Mouse (Mus musculus) forebrain, embryonic 11.5 days (tissue): ENCODE results near the gene Sys1. TPM values are rescaled to one million over a fixed set of nuclear protein-coding genes. Genes with fewer than 3 reads are reported as not detected.

ENCODE experiments used
- ATAC-seq: fragments of 200-750 bp; cut with Nextera tagmentation; replicated peaks from 2 replicates; pipeline ENCODE4 v1.8.0; 2017; ENCODE audit warnings: moderate TSS enrichment; ENCODE audit not compliant: low FRiP score
- DNase-seq: peaks from one replicate; pipeline ENCODE4 v3.0.0-alpha.2; 2017; ENCODE audit warnings: low spot score
- H3K27ac ChIP-seq: fragments of 300-500 bp; sonication (generic); 2 replicates; pipeline ENCODE4 v1.5.1; 2014; ENCODE audit warnings: low read depth, low read length
- H3K27me3 ChIP-seq: fragments of 300-500 bp; sonication (generic); 2 replicates; pipeline ENCODE4 v1.6.1; 2014; ENCODE audit warnings: mild to moderate bottlenecking, low read length, mixed read lengths; ENCODE audit not compliant: control insufficient read depth, insufficient read depth
- H3K36me3 ChIP-seq: fragments of 300-500 bp; sonication (generic); 2 replicates; pipeline ENCODE4 v1.6.1; 2014; ENCODE audit warnings: mild to moderate bottlenecking, low read length, moderate library complexity, mixed read lengths; ENCODE audit not compliant: control insufficient read depth, insufficient read depth
- H3K4me1 ChIP-seq: fragments of 300-500 bp; sonication (generic); replicated peaks from 2 replicates; pipeline ENCODE4 v1.6.1; 2014; ENCODE audit warnings: low read length, mixed read lengths; ENCODE audit not compliant: control insufficient read depth, insufficient read depth
- H3K4me2 ChIP-seq: fragments of 300-500 bp; sonication (generic); 2 replicates; pipeline ENCODE4 v1.6.1; 2014; ENCODE audit warnings: low read depth, mild to moderate bottlenecking, low read length, moderate library complexity, mixed read lengths; ENCODE audit not compliant: severe bottlenecking
- H3K4me3 ChIP-seq: fragments of 300-500 bp; sonication (generic); 2 replicates; pipeline ENCODE4 v1.5.1; 2014; ENCODE audit warnings: low read depth, low read length
- H3K9ac ChIP-seq: fragments of 300-500 bp; sonication (generic); 2 replicates; pipeline ENCODE4 v1.6.1; 2014; ENCODE audit warnings: low read length
- H3K9me3 ChIP-seq: fragments of 300-500 bp; sonication (generic); 2 replicates; pipeline ENCODE4 v1.6.1; 2016; ENCODE audit warnings: low read length, mixed read lengths; ENCODE audit not compliant: control insufficient read depth
- WGBS: fragments of 180-500 bp; shearing (Covaris S2); extraction: QIAGEN DNeasy Blood & Tissue Kit; methylation state at CpG from one replicate; pipeline ENCODE4 v1.1.7; 2014; 5-methylcytosine and 5-hydroxymethylcytosine counted together
- polyA plus RNA-seq: library from polyadenylated mRNA; unstranded; fragments of >200 nt; fragmentation: Nextera tagmentation; extraction: Ambion mirVana; gene quantifications from 2 replicates; pipeline ENCODE4 v1.2.1, GENCODE M21; 2014

The Sys1 gene
- polyA plus RNA-seq, 1 experiment from 2014 or later = 63.4 TPM

GRCm38 (mm10) chr2:164452000-164452676 is 4.6 kb upstream of the Sys1 start:
- H3K27ac ChIP-seq = no peak overlapping the region
- WGBS = 52% methylated on average over 12 of the region's 13 CpGs
- H3K27me3 ChIP-seq = no peaks in the 10 kb centered on the region
- H3K9me3 ChIP-seq = no peaks in the 10 kb centered on the region
- H3K4me3 ChIP-seq = no peak overlapping the region
- H3K4me1 ChIP-seq = no peaks in the 10 kb centered on the region; the same call in 1 of the 2 replicates
- no peaks in the 10 kb centered on the region for H3K36me3 ChIP-seq
- no peak overlapping the region for H3K9ac ChIP-seq
- H3K4me2 ChIP-seq = no peak overlapping the region
- DNase-seq = no peak
- ATAC-seq = no peak

GRCm38 (mm10) chr2:164453047-164453757 is 3.6 kb upstream of the Sys1 start:
- no peak overlapping the region for H3K27ac ChIP-seq
- H3K4me1 ChIP-seq = no peaks in the 10 kb centered on the region; the same call in 1 of the 2 replicates
- H3K27me3 ChIP-seq = no peaks in the 10 kb centered on the region
- H3K36me3 ChIP-seq = no peaks in the 10 kb centered on the region
- ATAC-seq = no peak
- no peaks in the 10 kb centered on the region for H3K9me3 ChIP-seq
- no peak overlapping the region for H3K4me2 ChIP-seq
- no peak overlapping the region for H3K9ac ChIP-seq
- 87% methylated on average over 14 of the region's 14 CpGs for WGBS
- no peak for DNase-seq
- H3K4me3 ChIP-seq = no peak overlapping the region

GRCm38 (mm10) chr2:164453887-164454500 is 2.8 kb upstream of the Sys1 start:
- Histone ChIP-seq H3K27me3 (no peaks in the 10 kb centered on the region), H3K36me3 (no peaks in the 10 kb centered on the region), H3K4me3 (no peak overlapping the region), H3K27ac (no peak overlapping the region), H3K4me1 (no peaks in the 10 kb centered on the region; the same call in 1 of the 2 replicates), H3K9me3 (no peaks in the 10 kb centered on the region), H3K9ac (no peak overlapping the region), H3K4me2 (no peak overlapping the region)
- ATAC-seq (no peak), DNase-seq (no peak)
- WGBS = 73% methylated on average over 7 of the region's 7 CpGs

GRCm38 (mm10) chr2:164454846-164455245 is 1.9 kb upstream of the Sys1 start:
- WGBS = 85% methylated on average over 10 of the region's 10 CpGs
- no peak overlapping the region for H3K27ac ChIP-seq

GRCm38 (mm10) chr2:164455421-164456190 is 1.2 kb upstream of the Sys1 start:
- Histone ChIP-seq H3K27ac (no peak overlapping the region), H3K9ac (no peak overlapping the region), H3K36me3 (no peaks in the 10 kb centered on the region), H3K4me1 (no peaks in the 10 kb centered on the region; the same call in 1 of the 2 replicates), H3K27me3 (no peaks in the 10 kb centered on the region), H3K4me2 (no peak overlapping the region), H3K4me3 (no peak overlapping the region), H3K9me3 (no peaks in the 10 kb centered on the region)
- 79% methylated on average over 6 of the region's 6 CpGs for WGBS
- no peak for ATAC-seq
- no peak for DNase-seq

More at GRCm38 (mm10) chr2:164454846-164455245, 1.9 kb upstream of the Sys1 start:
- H3K4me3 ChIP-seq = no peak overlapping the region
- no peaks in the 10 kb centered on the region for H3K27me3 ChIP-seq
- no peak overlapping the region for H3K4me2 ChIP-seq
- ATAC-seq (no peak), DNase-seq (no peak)
- no peaks in the 10 kb centered on the region for H3K36me3 ChIP-seq
- no peaks in the 10 kb centered on the region; the same call in 1 of the 2 replicates for H3K4me1 ChIP-seq
- no peaks in the 10 kb centered on the region for H3K9me3 ChIP-seq
- no peak overlapping the region for H3K9ac ChIP-seq

GRCm38 (mm10) chr2:164456413-164456812 is 351 bp upstream of the Sys1 start:
- H3K27me3 ChIP-seq = no peaks in the 10 kb centered on the region
- WGBS = 73% methylated on average over 1 of the region's 1 CpGs
- H3K27ac ChIP-seq = 0 out of 2 replicates have a peak overlapping the region, but pooled peaks have one; percentile 12
- no peaks in the 10 kb centered on the region; the same call in 1 of the 2 replicates for H3K4me1 ChIP-seq
- no peaks in the 10 kb centered on the region for H3K9me3 ChIP-seq
- peak overlapping the region; percentile 36; the same call in 1 of the 2 replicates for H3K4me2 ChIP-seq
- ATAC-seq (no peak), DNase-seq (no peak)
- no peak overlapping the region for H3K9ac ChIP-seq
- no peaks in the 10 kb centered on the region for H3K36me3 ChIP-seq
- no peak overlapping the region for H3K4me3 ChIP-seq

GRCm38 (mm10) chr2:164457942-164458341 is 1.2 kb downstream of the Sys1 start:
- Histone ChIP-seq H3K4me3 (no peak overlapping the region), H3K4me2 (no peak overlapping the region), H3K4me1 (peaks cover 4% of the 10 kb centered on the region; the same call in 1 of the 2 replicates), H3K9me3 (no peaks in the 10 kb centered on the region), H3K36me3 (no peaks in the 10 kb centered on the region), H3K27ac (no peak overlapping the region), H3K9ac (no peak overlapping the region), H3K27me3 (no peaks in the 10 kb centered on the region)
- DNase-seq (no peak), ATAC-seq (no peak)
- 74% methylated on average over 7 of the region's 7 CpGs for WGBS

- Histone ChIP-seq H3K9ac (no peak overlapping the region), H3K4me1 (peaks cover 4% of the 10 kb centered on the region; the same call in 1 of the 2 replicates), H3K4me2 (no peak overlapping the region), H3K4me3 (no peak overlapping the region), H3K36me3 (no peaks in the 10 kb centered on the region), H3K9me3 (no peaks in the 10 kb centered on the region), H3K27ac (no peak overlapping the region), H3K27me3 (no peaks in the 10 kb centered on the region)
- DNase-seq (no peak), ATAC-seq (no peak)
- WGBS = 88% methylated on average over 8 of the region's 8 CpGs
These were observed 1.8 kb downstream of the Sys1 start for GRCm38 (mm10) chr2:164458535-164458934.
